Mouse (Mus musculus): Measurements from ENCODE around the gene Tmem229b. TPM values are rescaled to one million over a fixed set of nuclear protein-coding genes. Genes with fewer than 3 reads are reported as not detected.

Tmem229b gene
- polyA plus RNA-seq, 1 experiment, result 1.4 TPM

DNA sequence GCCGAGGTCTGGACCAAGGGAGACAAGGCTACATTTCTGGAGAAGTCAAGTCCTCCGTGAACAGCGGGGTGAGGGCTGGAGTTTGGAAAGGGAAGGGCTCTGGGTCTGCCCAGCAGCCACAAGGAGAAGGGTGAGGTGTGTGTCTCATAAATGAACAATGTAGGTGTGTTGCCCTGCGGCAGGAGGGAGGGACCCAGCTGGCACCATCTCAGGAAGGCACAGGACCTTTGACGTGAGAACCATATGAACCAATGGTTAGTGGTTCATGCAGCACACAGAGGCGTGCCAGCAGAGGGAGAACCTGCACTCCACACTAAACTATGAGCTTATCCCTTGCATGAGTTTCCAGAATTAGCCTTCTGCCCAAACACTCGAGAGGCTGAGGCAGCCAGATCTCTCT lies 39.8 kb upstream of the Tmem229b start:
- Histone ChIP-seq H3K36me3 (ENCODE audit: control insufficient read depth, insufficient read depth, low read length, poor library complexity, severe bottlenecking) (no peaks in the 10 kb centered on the region), H3K4me3 (ENCODE audit: low read depth, low read length) (no peak overlapping the region), H3K9ac (ENCODE audit: low read depth, poor library complexity, severe bottlenecking) (no peak overlapping the region), H3K27me3 (ENCODE audit: control insufficient read depth, insufficient read depth, low read length, poor library complexity, severe bottlenecking) (no peaks in the 10 kb centered on the region), H3K4me1 (ENCODE audit: control insufficient read depth, insufficient read depth, low read length) (no peaks in the 10 kb centered on the region), H3K9me3 (replicated peaks; ENCODE audit: control insufficient read depth, insufficient read depth, low read length, poor library complexity, severe bottlenecking) (no peaks in the 10 kb centered on the region), H3K27ac (ENCODE audit: insufficient read depth, low read length) (no peak overlapping the region)
- TF ChIP-seq POLR2A (IDR thresholded peaks at IDR 0.05; ENCODE audit: insufficient read depth, low read length) (no peak), EP300 (IDR thresholded peaks at IDR 0.05; ENCODE audit: insufficient read depth, low read depth, low read length) (no peak), CTCF (IDR thresholded peaks at IDR 0.05; ENCODE audit: low read depth, low read length) (no peak)

DNA sequence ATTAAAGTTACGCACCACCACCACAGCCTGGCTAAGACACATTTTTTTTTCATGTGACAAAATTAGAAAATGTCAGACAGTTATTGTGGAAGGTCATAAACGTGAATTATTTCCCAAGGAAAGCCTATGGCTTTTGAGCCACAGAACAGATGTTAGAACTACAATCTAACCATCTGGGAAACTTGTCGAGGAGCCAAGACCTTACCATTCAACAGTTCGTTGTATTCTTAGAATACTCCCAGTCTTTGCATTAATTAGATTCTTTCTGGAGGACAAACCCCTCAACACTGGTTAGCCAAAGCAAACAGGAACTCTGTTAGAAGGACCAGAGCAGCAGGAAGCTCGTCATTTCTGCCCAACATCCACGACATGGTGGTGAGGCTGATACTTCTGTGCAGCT lies 38.7 kb upstream of the Tmem229b start:
- Histone ChIP-seq H3K27me3 (ENCODE audit: control insufficient read depth, insufficient read depth, low read length, poor library complexity, severe bottlenecking) (no peaks in the 10 kb centered on the region), H3K4me1 (ENCODE audit: control insufficient read depth, insufficient read depth, low read length) (no peaks in the 10 kb centered on the region), H3K27ac (ENCODE audit: insufficient read depth, low read length) (no peak overlapping the region), H3K9me3 (replicated peaks; ENCODE audit: control insufficient read depth, insufficient read depth, low read length, poor library complexity, severe bottlenecking) (no peaks in the 10 kb centered on the region), H3K9ac (ENCODE audit: low read depth, poor library complexity, severe bottlenecking) (no peak overlapping the region), H3K4me3 (ENCODE audit: low read depth, low read length) (no peak overlapping the region), H3K36me3 (ENCODE audit: control insufficient read depth, insufficient read depth, low read length, poor library complexity, severe bottlenecking) (no peaks in the 10 kb centered on the region)
- TF ChIP-seq CTCF (IDR thresholded peaks at IDR 0.05; ENCODE audit: low read depth, low read length), result no peak

DNA sequence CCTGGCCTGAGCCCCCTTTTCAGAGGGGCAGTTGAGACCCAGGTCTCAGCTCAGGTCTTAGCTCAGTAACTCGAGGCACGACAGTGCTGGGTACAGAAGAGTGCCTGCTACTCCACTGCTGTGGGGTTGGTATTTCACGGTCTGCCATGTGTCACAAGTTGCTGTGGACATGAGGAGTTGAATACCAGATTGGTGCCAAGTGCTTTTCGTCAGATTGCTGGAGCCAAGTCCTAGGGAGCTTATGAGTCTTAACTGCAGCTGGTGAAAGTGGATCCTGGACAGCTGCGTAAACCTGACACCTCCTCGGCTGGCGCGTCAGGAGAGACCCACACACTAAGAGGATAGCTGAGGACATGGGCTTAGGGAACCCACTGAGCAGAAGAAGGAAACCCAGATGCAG lies 37.2 kb upstream of the Tmem229b start:
- Histone ChIP-seq H3K9ac (ENCODE audit: low read depth, poor library complexity, severe bottlenecking) (no peak overlapping the region), H3K4me3 (ENCODE audit: low read depth, low read length) (no peak overlapping the region), H3K27ac (ENCODE audit: insufficient read depth, low read length) (no peak overlapping the region), H3K9me3 (replicated peaks; ENCODE audit: control insufficient read depth, insufficient read depth, low read length, poor library complexity, severe bottlenecking) (no peaks in the 10 kb centered on the region), H3K4me1 (ENCODE audit: control insufficient read depth, insufficient read depth, low read length) (peaks cover 4% of the 10 kb centered on the region), H3K27me3 (ENCODE audit: control insufficient read depth, insufficient read depth, low read length, poor library complexity, severe bottlenecking) (no peaks in the 10 kb centered on the region), H3K36me3 (ENCODE audit: control insufficient read depth, insufficient read depth, low read length, poor library complexity, severe bottlenecking) (no peaks in the 10 kb centered on the region)
- no peak for TF ChIP-seq EP300 (IDR thresholded peaks at IDR 0.05; ENCODE audit: insufficient read depth, low read depth, low read length)
- TF ChIP-seq POLR2A (IDR thresholded peaks at IDR 0.05; ENCODE audit: insufficient read depth, low read length), result no peak
- TF ChIP-seq CTCF (IDR thresholded peaks at IDR 0.05; ENCODE audit: low read depth, low read length), result no peak

DNA sequence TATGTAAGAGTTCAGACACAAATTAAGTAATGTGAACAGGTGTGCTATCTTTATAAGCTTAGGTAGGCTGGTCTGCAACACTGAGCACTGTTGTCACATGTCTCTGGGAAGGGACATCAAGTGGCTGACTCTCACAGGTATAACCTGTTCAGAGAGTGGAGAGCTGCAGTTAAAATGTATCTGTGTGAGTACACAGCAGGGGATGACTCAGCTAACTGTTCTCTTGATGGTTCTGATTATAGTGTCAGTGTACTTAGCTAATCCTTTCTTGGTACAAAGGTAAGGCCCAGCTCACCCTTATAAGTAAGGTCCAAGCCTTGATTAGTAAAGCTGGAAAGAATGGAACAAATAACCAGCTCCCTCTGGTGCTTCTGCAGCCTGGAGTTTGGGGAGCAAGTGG lies 34.0 kb upstream of the Tmem229b start:
- TF ChIP-seq EP300 (IDR thresholded peaks at IDR 0.05; ENCODE audit: insufficient read depth, low read depth, low read length) (no peak), CTCF (IDR thresholded peaks at IDR 0.05; ENCODE audit: low read depth, low read length) (no peak), POLR2A (IDR thresholded peaks at IDR 0.05; ENCODE audit: insufficient read depth, low read length) (no peak)
- Histone ChIP-seq H3K27me3 (ENCODE audit: control insufficient read depth, insufficient read depth, low read length, poor library complexity, severe bottlenecking) (no peaks in the 10 kb centered on the region), H3K4me1 (ENCODE audit: control insufficient read depth, insufficient read depth, low read length) (peaks cover 10% of the 10 kb centered on the region), H3K9me3 (replicated peaks; ENCODE audit: control insufficient read depth, insufficient read depth, low read length, poor library complexity, severe bottlenecking) (no peaks in the 10 kb centered on the region), H3K27ac (ENCODE audit: insufficient read depth, low read length) (no peak overlapping the region), H3K4me3 (ENCODE audit: low read depth, low read length) (no peak overlapping the region), H3K9ac (ENCODE audit: low read depth, poor library complexity, severe bottlenecking) (no peak overlapping the region), H3K36me3 (ENCODE audit: control insufficient read depth, insufficient read depth, low read length, poor library complexity, severe bottlenecking) (no peaks in the 10 kb centered on the region)

DNA sequence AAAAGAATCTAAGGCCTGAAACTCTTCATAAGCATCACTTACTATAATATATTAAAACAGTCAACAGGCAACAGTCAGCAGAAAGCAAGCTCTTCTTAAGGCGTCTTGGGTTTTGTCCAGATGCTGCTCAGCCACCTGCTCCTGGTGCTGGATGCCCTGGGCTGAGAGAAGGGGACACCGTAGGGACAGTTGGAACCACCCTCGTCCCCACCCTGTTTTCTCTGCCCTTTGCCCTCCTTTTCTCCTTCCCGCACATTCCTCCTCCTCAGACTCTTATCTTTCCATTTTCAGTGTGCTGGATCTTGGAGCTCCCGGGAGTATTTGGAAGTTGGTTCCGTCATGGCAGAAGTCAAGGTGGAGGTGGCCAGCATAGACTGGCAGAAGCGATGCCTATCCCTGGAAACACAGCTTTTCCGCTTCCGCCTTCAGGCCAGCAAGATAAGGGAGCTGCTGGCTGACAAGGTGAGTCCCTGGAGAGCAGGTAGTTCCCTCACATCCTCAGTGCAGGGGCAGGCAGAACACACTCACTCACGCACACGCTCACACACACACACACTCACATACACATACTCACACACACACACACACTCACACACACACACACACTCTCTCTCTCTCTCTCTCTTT lies 32.9 kb upstream of the Tmem229b start:
- no peaks in the 10 kb centered on the region for H3K9me3 ChIP-seq (replicated peaks; ENCODE audit: control insufficient read depth, insufficient read depth, low read length, poor library complexity, severe bottlenecking)
- H3K9ac ChIP-seq (ENCODE audit: low read depth, poor library complexity, severe bottlenecking), result no peak overlapping the region
- H3K4me3 ChIP-seq (ENCODE audit: low read depth, low read length), result no peak overlapping the region
- H3K36me3 ChIP-seq (ENCODE audit: control insufficient read depth, insufficient read depth, low read length, poor library complexity, severe bottlenecking), result no peaks in the 10 kb centered on the region
- peaks cover 10% of the 10 kb centered on the region for H3K4me1 ChIP-seq (ENCODE audit: control insufficient read depth, insufficient read depth, low read length)
- no peak overlapping the region for H3K27ac ChIP-seq (ENCODE audit: insufficient read depth, low read length)
- no peaks in the 10 kb centered on the region for H3K27me3 ChIP-seq (ENCODE audit: control insufficient read depth, insufficient read depth, low read length, poor library complexity, severe bottlenecking)
- no peak for TF ChIP-seq POLR2A (IDR thresholded peaks at IDR 0.05; ENCODE audit: insufficient read depth, low read length)
- no peak for TF ChIP-seq EP300 (IDR thresholded peaks at IDR 0.05; ENCODE audit: insufficient read depth, low read depth, low read length)
- no peak for TF ChIP-seq CTCF (IDR thresholded peaks at IDR 0.05; ENCODE audit: low read depth, low read length)

DNA sequence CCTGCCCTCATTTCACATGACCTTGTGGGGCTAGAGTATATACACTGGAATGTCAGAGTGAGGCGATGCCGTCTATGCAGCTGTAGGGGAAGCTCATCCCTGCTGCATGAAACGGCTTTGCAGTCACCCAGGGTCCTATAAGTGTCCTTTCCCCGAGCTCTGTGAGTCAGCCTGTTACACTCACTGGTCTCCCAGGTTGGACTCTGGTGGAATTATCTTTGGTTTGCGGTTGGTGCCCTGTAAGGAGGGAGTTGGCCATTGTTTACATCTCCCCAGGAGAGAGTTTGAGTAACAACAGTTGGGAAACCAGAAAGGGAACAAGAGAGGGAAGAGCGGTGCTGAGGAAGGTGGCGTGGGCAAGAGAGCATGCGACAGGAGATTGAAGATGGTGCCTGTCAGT lies 32.3 kb upstream of the Tmem229b start:
- no peak overlapping the region for H3K27ac ChIP-seq (ENCODE audit: insufficient read depth, low read length)
- H3K9me3 ChIP-seq (replicated peaks; ENCODE audit: control insufficient read depth, insufficient read depth, low read length, poor library complexity, severe bottlenecking), result no peaks in the 10 kb centered on the region
- no peaks in the 10 kb centered on the region for H3K36me3 ChIP-seq (ENCODE audit: control insufficient read depth, insufficient read depth, low read length, poor library complexity, severe bottlenecking)
- peaks cover 12% of the 10 kb centered on the region for H3K4me1 ChIP-seq (ENCODE audit: control insufficient read depth, insufficient read depth, low read length)
- H3K9ac ChIP-seq (ENCODE audit: low read depth, poor library complexity, severe bottlenecking), result no peak overlapping the region
- H3K4me3 ChIP-seq (ENCODE audit: low read depth, low read length), result no peak overlapping the region
- TF ChIP-seq POLR2A (IDR thresholded peaks at IDR 0.05; ENCODE audit: insufficient read depth, low read length) (no peak), CTCF (IDR thresholded peaks at IDR 0.05; ENCODE audit: low read depth, low read length) (no peak), EP300 (IDR thresholded peaks at IDR 0.05; ENCODE audit: insufficient read depth, low read depth, low read length) (no peak)
- H3K27me3 ChIP-seq (ENCODE audit: control insufficient read depth, insufficient read depth, low read length, poor library complexity, severe bottlenecking), result no peaks in the 10 kb centered on the region

All from ES-Bruce4 (cell line).